Mouse (Mus musculus): ENCODE results near the gene Rbm15b. TPM values are rescaled to one million over a fixed set of nuclear protein-coding genes. Genes with fewer than 3 reads are reported as not detected.

The Rbm15b gene
- polyA plus RNA-seq, 1 experiment: 27.5 TPM

DNA sequence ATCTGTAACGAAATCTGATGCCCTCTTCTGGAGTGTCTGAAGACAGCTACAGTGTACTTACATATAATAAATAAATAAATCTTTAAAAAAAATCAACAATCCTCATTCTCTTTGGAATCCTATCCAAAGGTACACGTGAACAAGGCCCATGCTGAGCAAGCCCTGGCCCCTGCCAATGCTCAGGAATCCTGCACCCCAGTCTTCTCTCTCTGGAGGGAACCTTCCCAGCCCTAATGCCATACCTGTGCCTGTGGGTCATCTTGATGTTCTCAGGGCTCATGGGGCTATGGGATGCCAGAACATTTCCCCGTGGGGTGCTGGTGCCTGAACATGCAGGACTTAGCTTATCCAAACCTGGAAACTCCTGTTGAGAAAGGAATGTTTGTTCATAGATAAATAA, 20.9 kb upstream of the Rbm15b start:
- Histone ChIP-seq H3K36me3 (ENCODE audit: control insufficient read depth, insufficient read depth, low read length) (no peaks in the 10 kb centered on the region), H3K4me1 (replicated peaks; ENCODE audit: control insufficient read depth, insufficient read depth, low read length) (no peaks in the 10 kb centered on the region), H3K27me3 (ENCODE audit: control insufficient read depth, insufficient read depth, low read length) (no peaks in the 10 kb centered on the region), H3K27ac (ENCODE audit: control insufficient read depth, insufficient read depth, low read length) (no peak overlapping the region), H3K4me3 (ENCODE audit: control insufficient read depth, insufficient read depth, low read length) (no peak overlapping the region)
- 93% methylated on average over 3 of the region's 3 CpGs for WGBS
- DNase-seq: no peak
- no peak for TF ChIP-seq POLR2A (IDR thresholded peaks at IDR 0.05; ENCODE audit: control insufficient read depth, extremely low read depth, insufficient read depth, low read length, poor library complexity)
- no peak for TF ChIP-seq CTCF (IDR thresholded peaks at IDR 0.05; ENCODE audit: borderline replicate concordance, control insufficient read depth, extremely low read depth, insufficient read depth, low read length, poor library complexity)

DNA sequence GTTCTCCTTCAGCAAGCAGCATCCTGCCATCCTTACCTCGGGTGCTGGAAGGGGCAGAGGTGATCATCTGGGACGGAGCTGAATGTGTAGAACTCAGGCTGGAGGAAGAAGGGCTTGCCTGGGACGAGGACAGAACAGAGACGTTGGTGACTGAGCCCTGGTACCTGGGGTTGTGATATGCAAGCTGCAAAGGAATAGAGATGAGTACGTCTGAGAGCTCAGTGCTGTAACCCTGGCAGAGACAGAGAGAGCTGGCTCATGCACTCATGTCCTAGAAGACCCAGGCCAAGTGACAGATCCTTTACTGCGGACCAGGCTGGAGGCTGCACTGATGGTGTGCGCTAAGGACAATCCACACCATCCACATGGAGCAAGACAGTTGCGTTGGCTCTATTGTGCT, 19.4 kb upstream of the Rbm15b start:
- Histone ChIP-seq H3K36me3 (ENCODE audit: control insufficient read depth, insufficient read depth, low read length) (no peaks in the 10 kb centered on the region), H3K4me1 (replicated peaks; ENCODE audit: control insufficient read depth, insufficient read depth, low read length) (no peaks in the 10 kb centered on the region), H3K27me3 (ENCODE audit: control insufficient read depth, insufficient read depth, low read length) (no peaks in the 10 kb centered on the region), H3K27ac (ENCODE audit: control insufficient read depth, insufficient read depth, low read length) (no peak overlapping the region), H3K4me3 (ENCODE audit: control insufficient read depth, insufficient read depth, low read length) (no peak overlapping the region)
- DNase-seq: no peak
- WGBS: 94% methylated on average over 8 of the region's 8 CpGs
- TF ChIP-seq CTCF (IDR thresholded peaks at IDR 0.05; ENCODE audit: borderline replicate concordance, control insufficient read depth, extremely low read depth, insufficient read depth, low read length, poor library complexity) (no peak), POLR2A (IDR thresholded peaks at IDR 0.05; ENCODE audit: control insufficient read depth, extremely low read depth, insufficient read depth, low read length, poor library complexity) (no peak)

DNA sequence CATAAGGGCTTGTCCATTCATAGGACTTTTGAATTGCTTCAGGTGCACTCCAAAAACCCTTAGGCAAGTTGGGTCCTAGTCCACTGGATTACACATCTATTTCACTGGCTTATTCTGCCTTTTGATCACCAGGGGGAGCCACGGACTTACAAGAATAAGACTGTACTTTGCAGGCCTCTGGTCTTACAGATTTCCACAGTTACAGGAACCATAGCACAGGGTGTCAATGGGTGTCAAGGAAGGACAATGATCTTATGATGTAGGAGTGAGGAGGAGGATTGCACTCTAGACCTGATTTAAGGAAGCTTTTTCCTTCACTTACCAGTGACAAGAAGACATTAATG, 16.5 kb upstream of the Rbm15b start:
- H3K27me3 ChIP-seq (ENCODE audit: control insufficient read depth, insufficient read depth, low read length): no peaks in the 10 kb centered on the region
- no peak overlapping the region for H3K4me3 ChIP-seq (ENCODE audit: control insufficient read depth, insufficient read depth, low read length)
- H3K4me1 ChIP-seq (replicated peaks; ENCODE audit: control insufficient read depth, insufficient read depth, low read length): no peaks in the 10 kb centered on the region
- DNase-seq: peak; percentile 34
- TF ChIP-seq CTCF (IDR thresholded peaks at IDR 0.05; ENCODE audit: borderline replicate concordance, control insufficient read depth, extremely low read depth, insufficient read depth, low read length, poor library complexity) (no peak), POLR2A (IDR thresholded peaks at IDR 0.05; ENCODE audit: control insufficient read depth, extremely low read depth, insufficient read depth, low read length, poor library complexity) (no peak)
- no peaks in the 10 kb centered on the region for H3K36me3 ChIP-seq (ENCODE audit: control insufficient read depth, insufficient read depth, low read length)
- 4% methylated on average over 1 of the region's 1 CpGs for WGBS
- no peak overlapping the region for H3K27ac ChIP-seq (ENCODE audit: control insufficient read depth, insufficient read depth, low read length)

DNA sequence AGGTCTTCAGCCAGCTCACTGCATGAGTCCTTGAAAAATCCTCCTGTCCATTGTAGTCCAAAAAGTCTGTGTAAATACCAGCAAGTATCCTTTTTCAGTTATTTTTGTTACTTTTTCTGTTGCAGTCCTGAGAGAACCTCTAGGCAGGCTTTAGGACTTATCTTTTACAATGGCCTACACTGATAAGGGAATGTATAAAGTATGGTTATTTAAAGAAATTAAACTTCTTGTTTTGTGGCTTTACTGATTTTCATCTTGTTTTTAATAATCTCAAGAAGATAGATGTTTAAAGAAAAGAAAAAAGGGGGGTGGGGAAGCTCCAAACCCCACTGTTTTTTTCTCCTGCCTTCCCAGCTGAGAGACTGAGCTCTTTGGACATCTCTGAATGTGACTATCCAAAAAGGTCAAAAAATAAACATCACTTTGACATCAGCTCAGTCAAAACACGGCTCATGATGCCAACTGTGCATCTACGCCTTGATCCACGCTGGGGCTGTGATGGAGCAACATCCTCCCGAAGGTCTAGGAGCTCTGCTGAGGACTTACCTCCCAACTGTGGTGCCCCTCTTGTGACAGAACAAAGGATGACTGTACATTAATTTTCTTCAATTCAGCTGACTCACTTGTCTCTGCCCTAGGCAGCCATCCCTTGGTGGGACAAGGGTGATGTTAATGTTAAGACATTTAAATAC, 16.0 kb upstream of the Rbm15b start:
- no peaks in the 10 kb centered on the region for H3K4me1 ChIP-seq (replicated peaks; ENCODE audit: control insufficient read depth, insufficient read depth, low read length)
- no peaks in the 10 kb centered on the region for H3K27me3 ChIP-seq (ENCODE audit: control insufficient read depth, insufficient read depth, low read length)
- no peaks in the 10 kb centered on the region for H3K36me3 ChIP-seq (ENCODE audit: control insufficient read depth, insufficient read depth, low read length)
- 81% methylated on average over 4 of the region's 4 CpGs for WGBS
- no peak overlapping the region for H3K4me3 ChIP-seq (ENCODE audit: control insufficient read depth, insufficient read depth, low read length)
- no peak for DNase-seq
- TF ChIP-seq POLR2A (IDR thresholded peaks at IDR 0.05; ENCODE audit: control insufficient read depth, extremely low read depth, insufficient read depth, low read length, poor library complexity) (no peak), CTCF (IDR thresholded peaks at IDR 0.05; ENCODE audit: borderline replicate concordance, control insufficient read depth, extremely low read depth, insufficient read depth, low read length, poor library complexity) (no peak)
- no peak overlapping the region for H3K27ac ChIP-seq (ENCODE audit: control insufficient read depth, insufficient read depth, low read length)

DNA sequence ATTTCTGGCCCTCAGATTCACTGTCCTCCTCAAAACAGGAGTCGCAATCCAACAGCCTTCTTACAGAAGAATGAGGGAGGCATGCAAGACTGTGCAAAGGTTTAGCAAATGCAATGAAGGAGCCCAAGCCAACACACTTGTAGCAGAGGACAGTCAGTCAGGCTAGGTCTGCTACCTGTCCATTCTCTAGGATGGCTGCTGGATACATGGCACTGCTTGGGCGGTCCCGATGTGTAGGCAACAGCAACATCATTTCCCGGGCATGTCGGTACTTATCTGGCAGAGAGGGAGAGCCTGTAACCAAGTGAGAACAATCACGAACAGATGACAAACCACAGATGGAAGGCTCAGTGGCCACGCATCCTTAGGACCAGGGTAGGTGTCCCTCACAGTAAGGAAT, 14.4 kb upstream of the Rbm15b start:
- WGBS: 93% methylated on average over 7 of the region's 7 CpGs
- no peak overlapping the region for H3K27ac ChIP-seq (ENCODE audit: control insufficient read depth, insufficient read depth, low read length)
- no peak overlapping the region for H3K4me3 ChIP-seq (ENCODE audit: control insufficient read depth, insufficient read depth, low read length)
- no peaks in the 10 kb centered on the region for H3K4me1 ChIP-seq (replicated peaks; ENCODE audit: control insufficient read depth, insufficient read depth, low read length)
- no peaks in the 10 kb centered on the region for H3K27me3 ChIP-seq (ENCODE audit: control insufficient read depth, insufficient read depth, low read length)
- no peak for TF ChIP-seq POLR2A (IDR thresholded peaks at IDR 0.05; ENCODE audit: control insufficient read depth, extremely low read depth, insufficient read depth, low read length, poor library complexity)
- TF ChIP-seq CTCF (IDR thresholded peaks at IDR 0.05; ENCODE audit: borderline replicate concordance, control insufficient read depth, extremely low read depth, insufficient read depth, low read length, poor library complexity): no peak
- DNase-seq: no peak
- no peaks in the 10 kb centered on the region for H3K36me3 ChIP-seq (ENCODE audit: control insufficient read depth, insufficient read depth, low read length)

DNA sequence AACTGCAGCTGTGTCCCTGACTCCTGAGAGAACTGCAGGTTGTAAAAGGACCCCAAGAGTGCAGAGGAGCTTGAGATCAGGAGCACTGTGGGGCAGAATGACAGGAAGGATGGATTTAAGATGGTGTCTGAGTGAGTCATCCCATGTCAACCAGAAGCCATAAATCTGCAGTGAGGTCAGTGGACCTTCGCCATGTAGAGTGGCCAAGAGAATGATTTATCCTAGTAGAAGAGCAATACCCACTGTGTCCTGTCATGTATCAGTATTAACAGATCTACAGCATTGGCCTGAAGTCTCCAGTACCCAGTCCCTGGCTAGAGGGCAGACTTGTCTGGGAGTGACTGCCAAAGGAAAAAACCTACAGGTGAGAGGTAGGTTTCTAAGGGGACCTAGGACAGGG, 11.7 kb upstream of the Rbm15b start:
- no peaks in the 10 kb centered on the region for H3K4me1 ChIP-seq (replicated peaks; ENCODE audit: control insufficient read depth, insufficient read depth, low read length)
- no peaks in the 10 kb centered on the region for H3K27me3 ChIP-seq (ENCODE audit: control insufficient read depth, insufficient read depth, low read length)
- WGBS: 97% methylated on average over 1 of the region's 1 CpGs
- no peak overlapping the region for H3K4me3 ChIP-seq (ENCODE audit: control insufficient read depth, insufficient read depth, low read length)
- TF ChIP-seq POLR2A (IDR thresholded peaks at IDR 0.05; ENCODE audit: control insufficient read depth, extremely low read depth, insufficient read depth, low read length, poor library complexity) (no peak), CTCF (IDR thresholded peaks at IDR 0.05; ENCODE audit: borderline replicate concordance, control insufficient read depth, extremely low read depth, insufficient read depth, low read length, poor library complexity) (no peak)
- DNase-seq: no peak
- H3K27ac ChIP-seq (ENCODE audit: control insufficient read depth, insufficient read depth, low read length): no peak overlapping the region
- no peaks in the 10 kb centered on the region for H3K36me3 ChIP-seq (ENCODE audit: control insufficient read depth, insufficient read depth, low read length)

DNA sequence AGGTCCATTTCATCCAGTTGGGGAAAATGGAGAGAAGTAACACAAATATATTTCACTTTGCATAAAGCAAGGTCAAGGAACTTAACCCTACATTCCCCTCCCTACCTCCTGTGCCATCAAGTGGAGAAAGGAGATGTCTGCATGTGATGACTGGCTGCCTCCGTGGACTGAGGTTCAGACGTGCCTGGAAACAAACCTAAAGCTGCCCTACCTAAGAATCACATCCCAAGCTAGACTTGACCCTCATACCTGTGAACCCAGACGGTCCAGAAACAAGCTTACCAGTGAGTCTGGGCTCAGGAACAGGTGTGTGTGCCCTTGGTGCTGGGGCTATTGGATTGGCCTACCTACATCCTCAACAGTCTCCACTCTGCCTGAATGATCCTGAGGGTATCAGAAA, 6.1 kb upstream of the Rbm15b start:
- TF ChIP-seq POLR2A (IDR thresholded peaks at IDR 0.05; ENCODE audit: control insufficient read depth, extremely low read depth, insufficient read depth, low read length, poor library complexity) (no peak), CTCF (IDR thresholded peaks at IDR 0.05; ENCODE audit: borderline replicate concordance, control insufficient read depth, extremely low read depth, insufficient read depth, low read length, poor library complexity) (no peak)
- DNase-seq: no peak
- Histone ChIP-seq H3K27ac (ENCODE audit: control insufficient read depth, insufficient read depth, low read length) (no peak overlapping the region), H3K4me1 (replicated peaks; ENCODE audit: control insufficient read depth, insufficient read depth, low read length) (peaks cover 7% of the 10 kb centered on the region), H3K36me3 (ENCODE audit: control insufficient read depth, insufficient read depth, low read length) (peaks cover 5% of the 10 kb centered on the region; the same call in 1 of the 2 replicates), H3K4me3 (ENCODE audit: control insufficient read depth, insufficient read depth, low read length) (no peak overlapping the region), H3K27me3 (ENCODE audit: control insufficient read depth, insufficient read depth, low read length) (no peaks in the 10 kb centered on the region)
- WGBS: 88% methylated on average over 3 of the region's 3 CpGs
